Mouse (Mus musculus) erythroid progenitor cell, adult 5-6 weeks (primary cell): ENCODE data around the gene Gm6176. TPM values are rescaled to one million over a fixed set of nuclear protein-coding genes. Genes with fewer than 3 reads are reported as not detected.
"Not testable (repeated sequence)": the region's sequence is repeated elsewhere in the genome, so short reads cannot be mapped to it uniquely, and the experiment has no call there.

Experiments used
- ATAC-seq: replicated peaks from 2 replicates; pipeline ENCODE4 v1.8.0; 2016; ENCODE audit warnings: moderate number of reproducible peaks, mild to moderate bottlenecking, moderate TSS enrichment, inconsistent platforms; ENCODE audit not compliant: poor library complexity, low FRiP score, severe bottlenecking
- total RNA-seq, 2 experiments: library from RNA; stranded (forward) in 1 of 2; stranded (reverse) in 1 of 2; fragments of 150-400 nt in 1 of 2; fragments of 186-747, 209-891 nt in 1 of 2; gene quantifications; 2 replicates each; pipeline versions ENCODE4 v1.2.3 to v1.2.4; 2015 to 2017; ENCODE audit warnings: low replicate concordance in 2 of 2

Gm6176 gene
- total RNA-seq (2015; ENCODE audit: low replicate concordance) (not detected in 2 replicates), total RNA-seq (2017; ENCODE audit: low replicate concordance) (not detected in 2 replicates)

DNA sequence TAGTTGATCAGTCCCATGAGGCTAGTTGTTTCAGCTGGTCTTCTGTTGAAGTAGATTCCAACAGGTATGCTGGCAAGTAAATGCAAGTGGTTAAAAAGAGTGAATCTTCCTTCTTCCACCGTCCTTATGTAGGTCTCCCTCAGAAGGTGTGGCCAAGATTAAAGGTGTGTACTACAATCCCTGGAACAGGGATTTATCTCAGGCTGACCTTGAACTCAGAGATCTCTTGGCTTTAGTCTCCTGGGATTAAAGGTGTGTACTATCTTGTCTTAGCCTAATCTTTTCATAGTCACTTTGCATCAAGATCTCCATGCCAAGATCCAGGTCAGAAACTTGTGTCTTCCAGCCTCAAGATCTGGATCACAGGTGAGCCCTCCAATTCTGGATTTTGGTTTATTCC is at the start of gene Gm6176:
Gene Gm6176 (minus strand): TSS at position 101 of the 400 bp plus-strand sequence.
- not testable (repeated sequence) for ATAC-seq

DNA sequence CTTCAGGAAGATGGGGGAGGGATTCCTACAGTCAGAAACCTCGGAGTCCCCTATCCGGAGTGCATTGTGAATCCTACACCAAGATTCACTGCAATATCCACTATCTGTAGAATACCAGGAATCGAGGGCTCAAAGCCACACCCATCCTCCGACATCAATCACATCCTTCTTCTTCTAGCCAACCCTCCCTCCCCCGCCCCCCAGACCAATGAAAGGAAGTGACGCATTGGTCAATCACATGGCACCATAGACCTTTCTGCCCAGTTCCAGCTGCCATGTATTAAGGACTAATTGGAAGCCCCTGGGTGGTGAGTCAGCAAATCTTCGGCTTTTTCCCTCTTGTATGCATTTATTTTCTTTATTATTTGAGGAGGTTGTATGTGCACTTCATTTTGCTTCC is 12.7 kb upstream of the Gm6176 start, which contains the start of gene Vmn1r139:
Gene Vmn1r139 (plus strand): TSS at position 301 of the 400 bp plus-strand sequence.
- not testable (repeated sequence) for ATAC-seq

DNA sequence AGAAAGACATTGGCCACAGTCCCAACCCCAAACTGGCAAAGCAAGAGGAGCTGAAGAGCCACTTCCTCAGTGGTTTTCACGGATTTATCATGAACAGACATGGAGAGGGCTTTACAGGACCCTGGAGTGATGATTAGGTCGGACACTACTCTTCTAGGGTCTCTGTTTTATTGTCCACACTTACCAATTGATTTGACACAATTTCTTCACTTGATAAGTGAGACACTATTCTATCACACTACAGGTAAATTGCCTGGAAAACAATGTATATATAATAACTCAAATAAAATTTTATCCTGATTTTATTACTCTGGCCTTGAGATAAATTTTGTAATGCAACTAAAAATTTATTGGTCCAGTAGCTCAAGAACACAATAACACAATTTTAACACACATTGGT is 27.3 kb downstream of the Gm6176 start, which contains the start of gene Vmn1r138:
Gene Vmn1r138 (minus strand): TSS at position 101 of the 400 bp plus-strand sequence.
- ATAC-seq: not testable (repeated sequence)

Other genes with a start within 250 kb of the Gm6176 start
- gene Vmn1r135, start 224.0 kb downstream of the Gm6176 start, total RNA-seq (2015; ENCODE audit: low replicate concordance): not detected in 2 replicates
- gene Vmn1r135, start 224.0 kb downstream of the Gm6176 start, total RNA-seq (2017; ENCODE audit: low replicate concordance): not detected in 2 replicates
- not detected in 2 replicates for gene Gm5725, start 212.0 kb downstream of the Gm6176 start, total RNA-seq (2015; ENCODE audit: low replicate concordance)
- not detected in 2 replicates for gene Gm5725, start 212.0 kb downstream of the Gm6176 start, total RNA-seq (2017; ENCODE audit: low replicate concordance)
- not detected in 2 replicates for gene Gm5891, start 135.0 kb downstream of the Gm6176 start, total RNA-seq (2015; ENCODE audit: low replicate concordance)
- gene Gm5891, start 135.0 kb downstream of the Gm6176 start, total RNA-seq (2017; ENCODE audit: low replicate concordance): not detected in 2 replicates
- gene Vmn1r137, start 61.7 kb downstream of the Gm6176 start, total RNA-seq (2015; ENCODE audit: low replicate concordance): not detected in 2 replicates
- gene Vmn1r137, start 61.7 kb downstream of the Gm6176 start, total RNA-seq (2017; ENCODE audit: low replicate concordance): not detected in 2 replicates
- gene Vmn1r138, start 27.4 kb downstream of the Gm6176 start, total RNA-seq (2015; ENCODE audit: low replicate concordance): not detected in 2 replicates
- not detected in 2 replicates for gene Vmn1r138, start 27.4 kb downstream of the Gm6176 start, total RNA-seq (2017; ENCODE audit: low replicate concordance)
- gene Vmn1r139, start 12.8 kb upstream of the Gm6176 start, total RNA-seq (2015; ENCODE audit: low replicate concordance): not detected in 2 replicates
- not detected in 2 replicates for gene Vmn1r139, start 12.8 kb upstream of the Gm6176 start, total RNA-seq (2017; ENCODE audit: low replicate concordance)
- gene Gm16451, start 61.9 kb upstream of the Gm6176 start, total RNA-seq (2015; ENCODE audit: low replicate concordance): not detected in 2 replicates
- not detected in 2 replicates for gene Gm16451, start 61.9 kb upstream of the Gm6176 start, total RNA-seq (2017; ENCODE audit: low replicate concordance)
- gene Gm10666, start 78.4 kb upstream of the Gm6176 start, total RNA-seq (2015; ENCODE audit: low replicate concordance): not detected in 2 replicates
- gene Gm10666, start 78.4 kb upstream of the Gm6176 start, total RNA-seq (2017; ENCODE audit: low replicate concordance): not detected in 2 replicates
- gene Vmn1r142, start 107.7 kb upstream of the Gm6176 start, total RNA-seq (2015; ENCODE audit: low replicate concordance): not detected in 2 replicates
- gene Vmn1r142, start 107.7 kb upstream of the Gm6176 start, total RNA-seq (2017; ENCODE audit: low replicate concordance): not detected in 2 replicates
- not detected in 2 replicates for gene Vmn1r143, start 133.1 kb upstream of the Gm6176 start, total RNA-seq (2015; ENCODE audit: low replicate concordance)
- not detected in 2 replicates for gene Vmn1r143, start 133.1 kb upstream of the Gm6176 start, total RNA-seq (2017; ENCODE audit: low replicate concordance)
- gene Gm8653, start 145.0 kb upstream of the Gm6176 start, total RNA-seq (2015; ENCODE audit: low replicate concordance): not detected in 2 replicates
- not detected in 2 replicates for gene Gm8653, start 145.0 kb upstream of the Gm6176 start, total RNA-seq (2017; ENCODE audit: low replicate concordance)
- gene Gm8453, start 173.2 kb upstream of the Gm6176 start, total RNA-seq (2015; ENCODE audit: low replicate concordance): not detected in 2 replicates
- not detected in 2 replicates for gene Gm8453, start 173.2 kb upstream of the Gm6176 start, total RNA-seq (2017; ENCODE audit: low replicate concordance)